ENCODE assay signal across 26 mouse cellular contexts in the genomic region with DNA sequence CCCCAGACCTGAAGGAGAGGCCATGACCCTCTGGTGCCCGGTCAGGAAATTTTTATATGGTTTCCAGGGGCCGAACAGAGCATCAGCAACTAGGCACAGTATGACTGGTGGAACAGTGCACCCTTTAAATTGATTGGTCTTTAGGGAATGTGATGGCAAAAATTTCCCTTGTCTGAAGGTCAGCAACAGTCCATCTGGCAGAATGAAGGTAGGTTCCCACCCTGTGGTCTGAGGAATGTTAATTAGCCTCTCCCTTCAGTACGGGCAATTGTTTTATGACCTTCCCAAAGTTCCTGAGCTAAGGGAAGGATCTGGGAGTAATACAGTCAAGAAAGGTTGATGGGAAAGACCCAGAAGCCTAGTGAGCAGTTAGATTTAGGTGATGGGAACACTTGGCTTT. TPM values are rescaled to one million over a fixed set of nuclear protein-coding genes. Genes with fewer than 3 reads are reported as not detected.
DNase-seq lines count a peak whose midpoint lies in the region; ATAC-seq and TF ChIP-seq lines count a peak whose summit lies in the region.
"Had no signal": no experiment of that assay in that cellular context is flagged by ENCODE, and none has a peak within 500 bp of the region (broad histone marks: within the 10 kb centered on the region; RNA-seq: fewer than 3 reads in every experiment).

No protein-coding gene starts in this region.

- H3K4me1 ChIP-seq in lung, embryonic 16.5 days (replicated peaks; ENCODE audit: control insufficient read depth, insufficient read depth, low read length) = no peaks in the 10 kb centered on the region; the same call in 1 of the 2 replicates
- peaks cover 8 to 16% of the 10 kb centered on the region in 2 experiments for H3K4me1 ChIP-seq in ES-E14 (ENCODE audit: control insufficient read depth in 2 of 2, insufficient read depth in 2 of 2, low read length in 2 of 2, poor library complexity in 1 of 2)
- H3K4me1 ChIP-seq: embryonic facial prominence, embryonic 12.5 days; hindbrain, embryonic 10.5 days; hindbrain, embryonic 13.5 days had no signal

- WGBS in lung, embryonic 16.5 days = 88% methylated on average over 3 of the region's 3 CpGs

- no peaks in the 10 kb centered on the region for H3K36me3 ChIP-seq in lung, embryonic 16.5 days (ENCODE audit: control insufficient read depth, insufficient read depth, low read length)
- H3K36me3 ChIP-seq in ES-E14 (ENCODE audit: control insufficient read depth, insufficient read depth, low read length, poor library complexity, severe bottlenecking) = no peaks in the 10 kb centered on the region
- H3K36me3 ChIP-seq: embryonic facial prominence, embryonic 12.5 days; embryonic facial prominence, embryonic 15.5 days; hindbrain, embryonic 10.5 days; hindbrain, embryonic 13.5 days; intestine, embryonic 15.5 days had no signal

- no peak for ATAC-seq in lung, embryonic 16.5 days (ENCODE audit: low read depth)
- ATAC-seq: activated CD4-positive, CD25-positive, alpha-beta regulatory T cell, adult 4 months; forebrain, embryonic 14.5 days; forebrain, postnatal 0 days; hindbrain, embryonic 16.5 days; intestine, embryonic 15.5 days had no signal

- no peak overlapping the region for H3K4me2 ChIP-seq in lung, embryonic 16.5 days (ENCODE audit: low read depth, low read length)
- H3K4me2 ChIP-seq: embryonic facial prominence, embryonic 12.5 days; embryonic facial prominence, embryonic 15.5 days; heart, embryonic 11.5 days; hindbrain, embryonic 13.5 days; intestine, embryonic 15.5 days had no signal

- no peak for DNase-seq in lung, postnatal 25 days (ENCODE audit: low spot score)
- peak; percentile 58 for DNase-seq in ES-E14 (ENCODE audit: low read depth, low spot score)
- peak; percentile 91 for DNase-seq in ZHBTc4 (ENCODE audit: low read depth, low spot score)
- no peak for DNase-seq in frontal cortex, postnatal 25 days (ENCODE audit: low spot score in 2 of 2)
- no peak for DNase-seq in kidney, adult 8-10 months
- DNase-seq: adrenal gland, adult 8-10 months; adrenal gland, postnatal 25 days; B cell, adult 2 months; cerebellum, adult 18-20 months; cerebellum, adult 9-10 months; cerebellum, postnatal 14 days; gastrocnemius, postnatal 10 days; gastrocnemius, postnatal 36 days; kidney, adult 11 months; kidney, adult 9 months had no signal

- no peak overlapping the region for H3K9ac ChIP-seq in lung, embryonic 16.5 days (ENCODE audit: low read length)
- H3K9ac ChIP-seq in ES-E14 (ENCODE audit: insufficient read depth, low read depth, low read length, poor library complexity, severe bottlenecking) = no peak overlapping the region
- H3K9ac ChIP-seq: embryonic facial prominence, embryonic 12.5 days; embryonic facial prominence, embryonic 15.5 days; forebrain, postnatal 0 days; hindbrain, embryonic 13.5 days; intestine, embryonic 15.5 days had no signal

- no peak overlapping the region for H3K4me3 ChIP-seq in lung, embryonic 16.5 days (ENCODE audit: low read length)
- H3K4me3 ChIP-seq in ES-E14 (ENCODE audit: insufficient read depth in 1 of 2, low read depth in 1 of 2, low read length in 2 of 2, poor library complexity in 1 of 2, severe bottlenecking in 1 of 2) = peak overlapping the region in 1 of 2 experiments; percentile 4; a peak in 1 of 4 replicates
- H3K4me3 ChIP-seq: embryonic facial prominence, embryonic 12.5 days; embryonic facial prominence, embryonic 15.5 days; hindbrain, embryonic 10.5 days; hindbrain, embryonic 13.5 days; intestine, embryonic 15.5 days had no signal

- in situ Hi-C loops in ES-E14 (cut with MboI; ENCODE audit: low sequenced_read_pairs in 2 of 2, unreplicated experiment in 2 of 2) = no loop called here

- H3K27me3 ChIP-seq in lung, embryonic 16.5 days (ENCODE audit: control insufficient read depth, insufficient read depth, low read depth, low read length) = no peaks in the 10 kb centered on the region
- H3K27me3 ChIP-seq: embryonic facial prominence, embryonic 12.5 days; embryonic facial prominence, embryonic 15.5 days; hindbrain, embryonic 13.5 days; intestine, embryonic 15.5 days had no signal

- no peaks in the 10 kb centered on the region for H3K9me3 ChIP-seq in lung, embryonic 16.5 days (ENCODE audit: control insufficient read depth, low read length)
- no peaks in the 10 kb centered on the region for H3K9me3 ChIP-seq in ES-E14 (ENCODE audit: control insufficient read depth, insufficient read depth, low read depth, low read length)
- H3K9me3 ChIP-seq: embryonic facial prominence, embryonic 12.5 days; embryonic facial prominence, embryonic 15.5 days; hindbrain, embryonic 10.5 days; hindbrain, embryonic 13.5 days; intestine, embryonic 15.5 days had no signal

- H3K27ac ChIP-seq in lung, embryonic 16.5 days (ENCODE audit: low read length) = peak overlapping the region; percentile 7; the same call in 1 of the 2 replicates
- peak overlapping the region; percentile 74 for H3K27ac ChIP-seq in ES-E14 (ENCODE audit: insufficient read depth, low read depth, low read length, poor library complexity, severe bottlenecking)
- H3K27ac ChIP-seq: embryonic facial prominence, embryonic 12.5 days; embryonic facial prominence, embryonic 15.5 days; hindbrain, embryonic 10.5 days; hindbrain, embryonic 13.5 days; intestine, embryonic 15.5 days had no signal

TF ChIP-seq in ES-E14, 5 proteins besides CTCF, POLR2A, EP300 and RAD21:
- no peak for TF ChIP-seq ZNF384 (IDR thresholded peaks at IDR 0.05; ENCODE audit: low read depth, low read length)
- peak; percentile 59; the same call in 1 of the 2 replicates for TF ChIP-seq CHD2 (IDR thresholded peaks at IDR 0.05; ENCODE audit: low read depth, low read length)

RNA-seq across cellular contexts. Expression of gene Zbtb44, which starts 20.4 kb away (rescaled TPM):
- 7.1 and 7.6 TPM in 2 replicates for polyA plus RNA-seq in lung, embryonic 16.5 days (2015; fragmentation: Nextera tagmentation; extraction: Ambion mirVana)
- total RNA-seq in ES-E14 (2012; rRNA removed) = 33.1 and 33.7 TPM in 2 replicates

Comparison
In these comparisons a context has a peak if more than half of its experiments do, and no peak if none do; other contexts are left out.
1. DNase-seq: peak in ES-E14 (single experiment) and ZHBTc4 (single experiment); none in lung, postnatal 25 days (single experiment), frontal cortex, postnatal 25 days (0 of 2) and kidney, adult 8-10 months (0 of 2).